Mouse (Mus musculus) gonadal fat pad, adult 2 months (tissue): Measurements from ENCODE around the gene Slc25a3. TPM values are rescaled to one million over a fixed set of nuclear protein-coding genes. Genes with fewer than 3 reads are reported as not detected.

Experiments used
- DNase-seq: peaks from one replicate; pipeline ENCODE4 v3.0.0-alpha.2; 2012; ENCODE audit warnings: low read depth
- polyA plus RNA-seq: library from polyadenylated mRNA; depleted of rRNA; stranded (reverse); fragments of >200 nt; gene quantifications from 2 replicates; pipeline ENCODE4 v1.2.3, GENCODE M21; 2012; rRNA removed

The Slc25a3 gene
- polyA plus RNA-seq = 214 and 305 TPM in 2 replicates

DNA sequence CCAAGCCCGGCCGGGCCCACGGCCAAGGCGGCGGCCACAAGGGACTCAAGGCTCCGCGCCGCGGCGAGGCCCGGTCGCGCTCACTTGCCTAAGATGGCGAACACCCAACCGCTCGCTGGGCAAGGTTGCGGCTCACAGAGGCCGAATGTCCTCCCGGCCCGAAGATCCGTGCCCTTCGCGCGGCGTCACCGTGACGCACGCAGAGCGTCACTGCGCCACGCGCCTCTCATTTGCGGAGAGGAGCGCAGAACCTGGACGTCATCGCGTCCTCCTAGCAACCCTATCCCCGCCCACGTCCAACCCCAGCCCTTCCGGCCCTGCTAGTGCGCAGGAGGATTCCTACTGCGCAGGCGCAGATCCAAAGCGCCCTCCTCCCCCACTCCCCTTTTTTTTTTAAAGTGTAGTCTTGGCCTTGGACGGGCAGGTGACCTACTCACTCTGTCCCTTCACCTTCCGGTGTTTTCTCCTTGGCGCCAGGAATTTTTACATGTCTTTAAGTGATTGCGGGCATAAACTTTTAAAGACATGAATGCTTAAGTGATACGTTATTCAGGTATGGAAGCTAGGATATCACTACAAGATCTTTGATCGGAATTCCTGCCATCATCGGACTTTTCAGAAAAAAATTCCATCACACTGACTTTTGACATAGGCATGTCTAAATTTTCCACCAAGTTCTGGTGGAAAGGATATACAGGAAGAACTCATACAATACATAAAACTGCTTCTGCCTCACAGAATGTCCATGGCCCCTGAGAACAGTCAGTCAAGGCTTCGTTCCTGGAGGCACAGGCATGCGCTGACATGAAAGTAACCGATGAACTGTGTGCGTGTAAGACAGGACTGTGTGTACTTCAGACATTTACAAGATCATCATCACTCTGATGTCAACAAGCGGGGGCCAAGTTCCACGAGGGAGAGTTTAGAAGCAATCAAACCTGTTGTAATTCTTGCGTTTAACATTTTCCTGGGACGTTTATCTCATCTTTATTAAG lies at the start of gene Slc25a3:
TSS of gene Slc25a3 (minus strand) at position 232 of the 995 bp plus-strand sequence.
- peak; percentile 79 for DNase-seq

GRCm38 (mm10) chr10:91172329-91173100 lies 48.7 kb upstream of the Slc25a3 start:
- no peak for DNase-seq

DNA sequence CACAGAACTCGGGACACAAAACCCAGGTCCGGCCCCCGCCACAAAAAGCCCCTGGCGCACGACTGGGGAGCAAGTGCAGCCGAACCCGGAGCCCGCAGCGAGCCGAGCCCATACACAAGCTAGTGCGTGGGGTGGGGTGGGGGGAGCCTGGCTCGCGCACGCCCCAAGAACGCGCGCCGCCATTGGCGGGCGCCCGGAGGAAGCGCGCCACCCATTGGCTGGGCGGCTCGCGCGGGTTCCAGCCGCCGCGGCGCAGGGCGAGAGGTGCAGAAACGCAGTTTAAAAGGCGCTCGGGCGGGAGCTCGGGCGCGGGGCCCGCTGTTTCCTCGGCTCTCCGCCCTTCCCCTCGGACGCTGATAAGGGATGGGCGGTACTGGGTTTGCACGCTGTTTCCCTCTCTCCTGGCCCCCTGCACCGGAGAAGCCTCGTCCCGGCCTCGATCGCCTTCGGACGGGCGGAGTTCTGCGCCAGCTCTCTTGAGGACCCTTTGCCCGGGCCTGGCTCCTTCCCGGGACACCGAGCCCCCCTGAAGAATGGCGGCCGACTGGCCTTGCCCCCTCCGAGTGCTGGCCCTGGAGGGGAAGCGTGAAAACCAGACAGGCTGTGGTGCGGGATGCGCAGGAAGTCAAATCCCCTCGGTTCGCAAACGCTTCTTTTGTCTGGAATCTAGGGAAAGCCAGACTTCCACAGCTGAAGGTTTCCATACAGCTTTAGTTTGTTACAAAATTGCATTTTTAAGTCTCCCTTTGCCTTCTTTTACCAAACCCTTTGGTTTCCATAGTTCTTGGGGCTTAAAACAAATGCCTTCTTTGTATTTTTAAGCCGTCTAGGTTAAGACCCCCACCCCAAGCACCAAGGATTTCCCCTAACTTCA lies 47.8 kb upstream of the Slc25a3 start:
- no peak for DNase-seq

DNA sequence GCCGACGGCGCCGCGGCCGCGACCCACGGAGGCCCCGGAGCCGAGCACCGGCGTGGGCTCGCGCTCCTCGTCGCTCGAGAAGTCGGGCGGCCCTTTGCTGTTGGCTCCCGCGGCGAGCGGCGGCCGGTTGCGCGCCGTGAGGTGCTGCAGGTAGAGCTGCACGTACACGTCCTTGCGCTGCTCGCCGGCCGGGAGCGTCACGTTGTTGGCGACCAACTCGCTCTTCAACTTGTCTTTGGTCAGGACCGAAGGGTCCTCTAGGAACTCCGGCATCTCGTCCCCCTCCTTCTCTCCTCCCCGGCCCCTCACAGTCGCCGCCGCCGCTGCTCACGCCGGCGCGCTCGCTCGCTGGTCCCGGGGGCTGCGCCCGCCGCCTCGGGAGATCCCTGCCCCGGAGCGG lies 47.2 kb upstream of the Slc25a3 start:
- no peak for DNase-seq

DNA sequence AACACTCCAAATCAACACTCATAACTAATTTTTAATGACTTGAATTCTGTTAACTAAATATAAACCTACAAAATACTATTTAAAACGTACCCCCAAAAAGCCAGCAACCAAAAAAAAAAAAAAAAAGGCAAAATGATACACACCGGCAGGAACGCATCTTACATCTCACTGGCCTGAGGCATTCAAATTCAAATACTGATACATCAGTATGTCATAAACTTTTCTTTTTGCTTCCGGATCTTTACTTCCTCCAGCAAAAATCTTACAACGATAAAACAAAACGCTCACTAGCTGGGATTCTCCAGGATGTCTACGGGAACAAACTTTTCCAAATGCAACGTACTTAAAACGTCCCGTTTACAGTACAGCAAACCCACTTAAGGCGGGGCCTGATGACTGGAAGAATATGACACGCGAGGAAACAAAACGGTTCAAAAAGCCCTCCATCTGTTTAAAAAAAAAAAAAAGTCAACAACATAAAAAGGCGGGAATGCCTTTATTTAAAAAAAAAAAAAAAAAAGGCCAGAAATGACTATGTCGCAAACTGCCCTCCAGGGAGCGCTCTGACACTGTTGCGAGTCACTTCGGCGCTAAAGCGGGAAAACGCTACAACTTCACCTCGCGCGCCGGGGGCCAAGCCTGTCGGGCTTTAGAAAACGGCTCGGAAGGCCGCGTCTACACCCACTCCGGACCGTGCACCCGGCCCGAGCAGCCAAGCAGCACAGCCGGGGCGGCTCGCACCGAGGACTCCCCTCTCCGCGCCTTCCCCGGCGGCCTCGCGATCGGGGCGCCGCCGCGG lies 46.5 kb upstream of the Slc25a3 start:
- no peak for DNase-seq

GRCm38 (mm10) chr10:91169414-91170065 lies 45.7 kb upstream of the Slc25a3 start:
- DNase-seq = no peak

DNA sequence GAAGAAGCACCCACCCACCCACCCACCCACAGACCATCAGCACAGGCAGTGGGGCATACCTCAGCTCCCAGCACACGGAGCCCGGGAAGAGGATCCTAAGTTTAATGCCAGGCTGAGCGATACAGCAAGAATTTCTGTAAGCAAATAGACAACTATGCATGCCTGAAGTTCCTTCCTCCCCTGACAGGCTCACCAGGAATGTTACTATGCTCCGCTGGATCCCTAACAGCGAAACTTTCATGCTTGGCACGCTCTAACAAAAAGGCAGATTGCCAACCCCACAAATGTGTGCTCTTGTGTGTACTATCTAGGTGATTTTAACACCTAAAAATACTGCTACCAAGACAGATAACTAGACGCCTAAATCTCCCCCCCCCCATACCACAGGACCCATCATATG lies 43.5 kb upstream of the Slc25a3 start:
- no peak for DNase-seq

DNA sequence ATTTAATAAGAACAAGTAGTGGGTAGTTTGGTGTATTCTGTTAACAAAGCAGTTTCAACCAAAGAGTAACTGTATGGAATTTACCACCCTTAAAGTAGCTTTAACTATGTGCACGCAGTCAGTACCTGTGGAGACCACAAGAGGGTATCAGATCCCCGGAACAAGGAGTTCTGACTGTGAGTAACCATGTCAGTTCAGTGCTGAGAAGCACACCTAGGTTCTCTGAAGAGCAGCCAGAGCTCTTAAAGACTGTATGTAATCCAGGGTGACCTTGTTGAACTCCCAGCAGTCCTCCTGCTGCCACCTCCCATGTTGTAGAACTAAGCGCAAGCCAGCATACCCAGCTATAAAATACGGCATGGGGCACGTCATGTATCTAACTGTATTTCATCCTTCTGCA lies 43.0 kb upstream of the Slc25a3 start:
- DNase-seq = no peak

DNA sequence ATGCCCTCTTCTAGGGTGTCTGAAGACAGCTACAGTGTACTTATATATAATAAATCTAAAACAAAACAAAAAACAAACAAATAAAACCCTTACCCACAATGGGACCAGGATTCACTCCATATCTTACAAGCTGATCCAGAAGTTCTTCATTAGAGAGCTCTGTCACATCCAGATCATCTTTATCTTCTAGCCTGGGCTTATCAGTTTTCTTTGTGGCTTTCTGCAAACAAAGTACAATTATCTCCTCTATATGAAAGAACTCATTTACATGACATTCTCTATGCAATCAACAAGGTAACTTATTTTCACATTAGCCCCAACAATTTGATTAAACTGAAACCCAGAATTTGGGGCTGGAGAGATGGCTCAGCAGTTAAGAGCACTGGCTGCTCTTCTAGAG lies 42.0 kb upstream of the Slc25a3 start:
- DNase-seq = no peak

DNA sequence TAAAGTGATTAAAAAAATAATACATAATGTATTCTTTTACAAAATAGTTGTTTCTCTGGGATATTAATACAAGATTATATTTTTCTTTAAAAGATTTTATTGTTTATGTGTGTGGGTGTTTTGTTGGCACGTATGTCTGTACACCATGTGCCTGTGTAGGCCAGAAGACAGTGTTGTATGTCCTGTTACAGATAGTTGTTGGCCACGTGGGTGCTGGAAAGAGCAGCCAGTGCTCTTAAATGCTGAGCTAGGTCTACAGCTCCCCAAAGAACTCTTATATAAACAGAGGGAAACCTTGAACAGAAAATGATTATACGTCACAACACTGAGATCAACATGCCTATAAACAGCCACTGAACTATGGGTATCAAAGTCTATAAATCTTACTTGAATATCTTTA lies 40.6 kb upstream of the Slc25a3 start:
- no peak for DNase-seq

DNA sequence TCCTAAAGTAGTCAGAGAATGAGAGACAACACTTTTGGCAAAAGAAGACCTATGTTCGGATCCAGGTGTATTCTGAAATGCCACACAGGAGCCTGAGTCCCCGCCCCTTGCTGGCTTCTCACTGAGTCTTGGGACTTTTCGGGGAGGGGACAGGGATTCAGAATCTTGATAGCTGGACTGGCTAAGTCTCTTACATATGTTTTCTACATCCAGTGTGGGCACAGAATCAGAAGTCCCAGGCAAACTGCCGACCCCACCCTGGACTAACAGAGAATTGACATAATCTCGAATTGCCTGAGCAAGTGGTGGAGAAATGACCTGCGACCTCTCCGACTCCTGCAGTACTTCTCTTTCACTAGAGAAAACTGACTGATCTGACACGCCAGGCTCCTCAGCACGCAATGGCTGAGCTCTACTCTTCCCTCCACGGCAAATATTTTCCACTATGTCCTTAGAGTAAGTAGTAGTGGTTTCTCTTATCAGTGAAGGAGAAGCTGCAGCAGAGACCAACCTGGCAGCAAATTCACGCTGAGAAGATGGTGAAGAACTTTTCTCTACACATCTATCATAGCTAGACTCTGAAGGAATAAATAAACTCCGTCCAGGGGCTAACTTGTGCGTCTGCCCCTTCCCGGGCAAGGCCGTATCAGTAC lies 38.8 kb upstream of the Slc25a3 start:
- DNase-seq = no peak

- DNase-seq = no peak
Measured at GRCm38 (mm10) chr10:91162077-91162476, 38.2 kb upstream of the Slc25a3 start.

- no peak for DNase-seq
Measured at GRCm38 (mm10) chr10:91161006-91161405, 37.1 kb upstream of the Slc25a3 start.

GRCm38 (mm10) chr10:91158442-91158841 lies 34.6 kb upstream of the Slc25a3 start:
- no peak for DNase-seq

DNA sequence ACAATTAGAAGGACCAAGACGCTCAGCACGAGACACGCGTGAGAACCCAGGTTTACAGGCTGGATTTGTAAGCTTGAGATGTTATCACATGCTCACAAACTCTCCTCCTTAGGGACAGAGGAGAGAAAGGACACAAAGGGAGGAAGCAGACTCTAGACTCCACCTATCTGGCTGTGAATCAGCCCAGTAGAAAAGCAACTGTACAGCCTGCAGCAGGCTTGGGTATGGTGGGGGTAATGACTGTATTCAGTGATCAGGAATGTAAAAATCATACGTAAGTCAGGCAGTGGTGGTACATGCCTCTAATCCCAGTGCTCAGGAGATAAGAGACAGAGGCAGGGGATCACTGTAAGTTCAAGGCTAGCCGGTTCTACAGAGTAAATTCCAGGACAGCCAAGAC lies 32.5 kb upstream of the Slc25a3 start:
- no peak for DNase-seq

GRCm38 (mm10) chr10:91153894-91154503 lies 30.1 kb upstream of the Slc25a3 start:
- DNase-seq = no peak

DNA sequence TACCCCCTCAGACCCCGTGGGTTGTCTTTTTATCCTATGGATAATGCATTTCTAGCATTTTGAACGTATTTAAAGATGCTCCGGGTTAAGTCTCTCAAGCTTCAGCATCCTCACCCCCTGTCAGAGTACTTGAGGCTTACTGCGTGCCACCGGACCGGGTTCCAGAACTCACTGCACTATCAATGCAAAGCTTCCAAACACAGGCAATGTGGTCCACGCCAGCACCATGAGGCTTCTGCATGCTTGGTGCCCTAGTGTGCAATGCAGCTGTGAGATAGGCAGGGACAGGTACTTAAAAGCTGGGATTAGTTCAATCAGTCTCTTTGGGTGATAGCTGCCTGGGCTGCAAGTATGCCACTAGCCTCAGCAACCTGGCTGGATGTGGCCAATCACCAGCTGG lies 21.6 kb upstream of the Slc25a3 start:
- no peak for DNase-seq

DNA sequence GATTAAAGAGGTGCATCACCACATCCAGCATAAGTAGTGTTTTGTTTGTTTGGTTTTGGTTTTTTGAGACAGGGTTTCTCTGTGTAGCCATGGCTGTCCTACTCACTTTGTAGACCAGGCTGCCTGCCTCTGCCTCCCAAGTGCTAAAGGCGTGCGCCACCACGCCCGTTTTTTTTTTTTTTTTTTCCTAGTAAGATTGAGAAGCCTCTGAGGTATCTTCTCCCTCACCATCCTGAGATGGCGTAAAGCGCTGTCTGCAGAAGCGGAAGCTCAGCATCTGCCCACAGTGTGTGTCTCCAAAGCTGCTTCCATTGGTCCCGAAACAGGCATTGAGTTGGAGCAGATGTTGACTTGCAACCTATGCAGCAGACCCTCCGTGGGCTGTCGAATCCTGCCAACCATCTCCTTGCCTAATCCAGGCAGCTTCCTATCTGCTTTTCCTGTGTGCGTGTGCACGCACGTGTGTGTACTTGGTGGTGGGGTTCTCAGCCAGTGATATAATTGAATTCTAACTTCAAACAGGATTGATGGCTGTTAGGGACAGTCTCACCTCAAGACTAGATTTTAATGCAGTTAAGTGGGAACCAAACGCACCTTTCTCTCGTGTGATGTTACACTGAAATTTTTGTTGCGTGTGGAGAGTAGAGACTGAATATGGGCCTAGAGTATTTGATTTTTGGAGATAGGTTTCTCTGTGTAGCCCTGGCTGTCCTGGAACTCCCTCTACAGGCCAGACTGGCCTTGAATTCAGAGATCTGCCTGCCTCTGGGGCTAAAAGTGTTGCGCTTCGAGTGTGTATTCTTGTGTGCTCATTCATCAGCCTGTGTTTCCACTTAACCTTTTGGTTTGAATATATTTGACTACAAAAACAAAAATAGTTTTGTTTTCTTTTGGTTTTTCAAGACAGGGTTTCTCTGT lies 19.7 kb upstream of the Slc25a3 start:
- DNase-seq = no peak
